In the genomic region with DNA sequence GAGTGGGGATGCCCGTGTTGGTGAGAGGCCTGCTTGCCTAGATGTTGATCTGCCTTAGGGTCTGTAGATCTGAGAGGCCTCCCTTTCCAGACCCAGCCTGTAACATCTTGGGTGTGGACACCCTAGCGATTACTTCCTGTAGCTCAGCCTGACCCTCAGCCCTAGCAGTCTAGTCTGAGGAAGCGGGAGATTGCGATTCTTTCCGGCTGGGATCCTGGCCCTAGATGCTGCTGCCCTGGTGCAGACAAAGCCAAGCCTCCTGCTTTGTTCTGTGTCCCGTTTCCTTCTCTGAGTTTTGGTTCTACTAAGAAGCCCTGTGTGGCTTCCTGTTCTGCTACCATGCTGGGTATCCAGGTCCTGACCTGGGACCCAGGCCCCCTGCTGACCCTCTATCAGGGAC, we compare ENCODE assay signal across 8 mouse cellular contexts.
A peak's percentile ranks its signal among the peaks of the same experiment; 100 is the strongest.
DNase-seq lines count a peak whose midpoint lies in the region; ATAC-seq lines count a peak whose summit lies in the region.

No protein-coding gene starts in this region.

- no peaks in the 10 kb centered on the region for H3K9me3 ChIP-seq in liver, embryonic 12.5 days (replicated peaks)
- H3K9me3 ChIP-seq in liver, embryonic 11.5 days (ENCODE audit: control insufficient read depth, low read length), result no peaks in the 10 kb centered on the region
- no peaks in the 10 kb centered on the region for H3K9me3 ChIP-seq in limb, embryonic 12.5 days
- no peaks in the 10 kb centered on the region for H3K9me3 ChIP-seq in stomach, embryonic 15.5 days
- H3K9me3 ChIP-seq in forebrain, embryonic 15.5 days, result no peaks in the 10 kb centered on the region

- H3K4me2 ChIP-seq in liver, embryonic 12.5 days, result no peak overlapping the region
- no peak overlapping the region for H3K4me2 ChIP-seq in liver, embryonic 11.5 days
- no peak overlapping the region for H3K4me2 ChIP-seq in limb, embryonic 12.5 days
- H3K4me2 ChIP-seq in stomach, embryonic 15.5 days, result no peak overlapping the region
- no peak overlapping the region for H3K4me2 ChIP-seq in forebrain, embryonic 15.5 days (replicated peaks)

- no peaks in the 10 kb centered on the region for H3K36me3 ChIP-seq in liver, embryonic 12.5 days
- no peaks in the 10 kb centered on the region for H3K36me3 ChIP-seq in liver, embryonic 11.5 days (ENCODE audit: control insufficient read depth, insufficient read depth, low read length)
- peaks cover 3% of the 10 kb centered on the region; the same call in 1 of the 2 replicates for H3K36me3 ChIP-seq in limb, embryonic 12.5 days
- H3K36me3 ChIP-seq in stomach, embryonic 15.5 days, result no peaks in the 10 kb centered on the region
- no peaks in the 10 kb centered on the region for H3K36me3 ChIP-seq in forebrain, embryonic 15.5 days

- 0 out of 2 replicates have a peak overlapping the region, but pooled peaks have one; percentile 20 for H3K27ac ChIP-seq in liver, embryonic 12.5 days
- H3K27ac ChIP-seq in liver, embryonic 11.5 days (ENCODE audit: low read depth, low read length), result no peak overlapping the region
- 0 out of 2 replicates have a peak overlapping the region, but pooled peaks have one; percentile 35 for H3K27ac ChIP-seq in limb, embryonic 12.5 days
- H3K27ac ChIP-seq in stomach, embryonic 15.5 days, result peak overlapping the region; percentile 19; the same call in 1 of the 2 replicates
- no peak overlapping the region for H3K27ac ChIP-seq in forebrain, embryonic 15.5 days (replicated peaks)

- H3K4me3 ChIP-seq in liver, embryonic 12.5 days, result no peak overlapping the region
- H3K4me3 ChIP-seq in liver, embryonic 11.5 days (ENCODE audit: low read depth, low read length), result no peak overlapping the region
- no peak overlapping the region for H3K4me3 ChIP-seq in limb, embryonic 12.5 days (replicated peaks)
- H3K4me3 ChIP-seq in stomach, embryonic 15.5 days (replicated peaks), result no peak overlapping the region
- H3K4me3 ChIP-seq in forebrain, embryonic 15.5 days, result no peak overlapping the region

- H3K27me3 ChIP-seq in liver, embryonic 12.5 days (replicated peaks), result no peaks in the 10 kb centered on the region
- no peaks in the 10 kb centered on the region; the same call in 1 of the 2 replicates for H3K27me3 ChIP-seq in liver, embryonic 11.5 days (replicated peaks; ENCODE audit: control insufficient read depth, insufficient read depth, low read length)
- no peaks in the 10 kb centered on the region for H3K27me3 ChIP-seq in limb, embryonic 12.5 days
- no peaks in the 10 kb centered on the region for H3K27me3 ChIP-seq in stomach, embryonic 15.5 days (replicated peaks)
- H3K27me3 ChIP-seq in forebrain, embryonic 15.5 days, result no peaks in the 10 kb centered on the region

- H3K9ac ChIP-seq in liver, embryonic 12.5 days, result no peak overlapping the region
- no peak overlapping the region for H3K9ac ChIP-seq in liver, embryonic 11.5 days (ENCODE audit: low read depth, low read length)
- no peak overlapping the region for H3K9ac ChIP-seq in limb, embryonic 12.5 days (replicated peaks)
- no peak overlapping the region for H3K9ac ChIP-seq in stomach, embryonic 15.5 days
- no peak overlapping the region for H3K9ac ChIP-seq in forebrain, embryonic 15.5 days (replicated peaks)

- intact Hi-C loops in heart, postnatal 10 days (cut with DNase I), result loop anchor here (5.0 kb wide), 1 partner anchor 40 kb away; no protein-coding TSS in a partner anchor

- 39% methylated on average over 6 of the region's 6 CpGs for WGBS in liver, embryonic 12.5 days (ENCODE audit: insufficient replicate concordance)
- 54% methylated on average over 6 of the region's 6 CpGs for WGBS in liver, embryonic 11.5 days
- WGBS in limb, embryonic 12.5 days, result 78% methylated on average over 6 of the region's 6 CpGs
- 42% methylated on average over 6 of the region's 6 CpGs for WGBS in stomach, embryonic 15.5 days
- 76% methylated on average over 6 of the region's 6 CpGs for WGBS in forebrain, embryonic 15.5 days

- ATAC-seq in liver, embryonic 12.5 days, result no peak
- ATAC-seq in liver, embryonic 11.5 days (replicated peaks; ENCODE audit: low FRiP score), result no peak
- no peak for ATAC-seq in limb, embryonic 12.5 days (ENCODE audit: insufficient number of reproducible peaks, insufficient read depth, low FRiP score, low TSS enrichment, low read depth)
- ATAC-seq in stomach, embryonic 15.5 days (ENCODE audit: insufficient read depth, low FRiP score, low read depth), result peak; percentile 12; the same call in 1 of the 2 replicates
- no peak for ATAC-seq in forebrain, embryonic 15.5 days (replicated peaks)

- DNase-seq in liver, embryonic 11.5 days (ENCODE audit: low spot score), result no peak
- DNase-seq in heart, postnatal 10 days, result peak; percentile 53 to 69
- no peak for DNase-seq in yolk sac, embryonic 10.5 days (ENCODE audit: low spot score)
- DNase-seq in right cerebral cortex, postnatal 4 days, result no peak

- H3K4me1 ChIP-seq in liver, embryonic 12.5 days, result peaks cover 32% of the 10 kb centered on the region
- H3K4me1 ChIP-seq in liver, embryonic 11.5 days (replicated peaks; ENCODE audit: control insufficient read depth, insufficient read depth, low read length), result peaks cover 11% of the 10 kb centered on the region
- H3K4me1 ChIP-seq in limb, embryonic 12.5 days (replicated peaks), result peaks cover 54% of the 10 kb centered on the region
- H3K4me1 ChIP-seq in stomach, embryonic 15.5 days, result peaks cover 28% of the 10 kb centered on the region
- H3K4me1 ChIP-seq in forebrain, embryonic 15.5 days, result peaks cover 20% of the 10 kb centered on the region

Comparison
In these comparisons a context has a peak if more than half of its experiments do, and no peak if none do; other contexts are left out.
1. H3K27ac ChIP-seq: peak in liver, embryonic 12.5 days (single experiment), limb, embryonic 12.5 days (single experiment) and stomach, embryonic 15.5 days (single experiment); none in liver, embryonic 11.5 days (single experiment) and forebrain, embryonic 15.5 days (single experiment).
2. DNase-seq: peak in heart, postnatal 10 days (2 of 2); none in liver, embryonic 11.5 days (single experiment), yolk sac, embryonic 10.5 days (single experiment) and right cerebral cortex, postnatal 4 days (single experiment).